Mouse (Mus musculus) CH12F3 (cell line): ENCODE results near the gene Adamts17.

Source experiments
- in situ Hi-C: fragments of 300-500 bp; cut with MboI; formaldehyde crosslinking; loops from 2 replicates; pipeline ENCODE4 v1.14.3; 2020; ENCODE audit warnings: low sequenced_read_pairs

Adamts17 gene

DNA sequence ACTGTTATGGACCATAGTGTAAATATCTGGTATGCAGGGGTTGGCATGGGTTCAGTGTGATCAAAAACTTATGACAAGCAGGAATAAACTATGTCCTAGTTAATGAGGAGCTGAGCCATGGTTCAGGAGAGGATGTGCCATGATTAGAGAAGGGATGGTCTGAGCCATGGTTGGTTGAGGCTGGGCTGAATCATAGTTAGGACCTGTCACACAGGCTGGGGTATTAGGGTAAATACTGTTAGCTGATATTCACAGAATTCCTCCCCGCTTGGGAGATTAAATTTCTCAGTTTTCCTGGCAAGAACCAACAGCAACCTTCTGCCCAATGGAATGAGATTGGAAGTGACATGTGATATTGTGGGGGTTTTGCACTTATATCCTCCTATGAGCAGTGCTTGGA is 84.6 kb downstream of the Adamts17 start:
- in situ Hi-C loops, result no loop called here

DNA sequence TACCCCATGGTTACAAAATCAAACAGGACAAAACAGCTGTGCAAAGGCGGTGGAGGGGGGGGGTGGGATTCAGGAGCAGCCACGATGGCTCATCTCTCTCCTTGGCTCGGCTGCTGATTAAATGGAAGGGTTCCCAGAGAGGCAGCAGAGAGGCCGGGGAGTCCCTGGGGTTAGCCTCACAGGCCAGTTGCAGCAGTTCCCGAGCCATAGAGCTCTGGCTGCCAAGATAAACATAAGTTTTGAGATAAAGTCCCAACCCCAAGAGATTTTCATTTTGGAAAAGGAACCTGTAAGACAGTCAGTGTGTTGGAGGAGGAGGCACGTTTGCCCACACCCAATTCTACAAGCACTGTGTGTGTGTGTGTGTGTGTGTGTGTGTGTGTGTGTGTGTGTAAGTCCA is 89.7 kb downstream of the Adamts17 start:
- in situ Hi-C loops, result no loop called here

DNA sequence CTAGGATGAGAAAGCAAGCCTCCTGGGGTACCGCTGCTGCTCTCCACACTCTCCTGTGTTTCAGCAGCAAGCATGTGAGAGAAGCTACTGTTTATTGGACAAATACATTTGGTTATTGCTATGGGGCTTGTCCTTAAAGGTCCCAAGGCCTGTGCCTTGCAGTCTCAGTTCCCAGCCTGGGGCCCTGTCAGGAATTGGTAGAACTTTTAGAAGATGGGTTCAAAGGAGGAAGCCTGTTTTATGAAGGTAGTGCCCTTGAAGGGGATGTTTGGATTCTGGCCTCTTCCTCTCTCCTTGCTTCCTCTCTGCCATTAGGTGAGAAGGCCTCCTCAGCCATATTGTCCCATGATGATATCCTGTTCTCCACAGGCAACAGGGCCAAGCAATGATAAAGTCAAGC is 91.8 kb downstream of the Adamts17 start:
- in situ Hi-C loops, result no loop called here

DNA sequence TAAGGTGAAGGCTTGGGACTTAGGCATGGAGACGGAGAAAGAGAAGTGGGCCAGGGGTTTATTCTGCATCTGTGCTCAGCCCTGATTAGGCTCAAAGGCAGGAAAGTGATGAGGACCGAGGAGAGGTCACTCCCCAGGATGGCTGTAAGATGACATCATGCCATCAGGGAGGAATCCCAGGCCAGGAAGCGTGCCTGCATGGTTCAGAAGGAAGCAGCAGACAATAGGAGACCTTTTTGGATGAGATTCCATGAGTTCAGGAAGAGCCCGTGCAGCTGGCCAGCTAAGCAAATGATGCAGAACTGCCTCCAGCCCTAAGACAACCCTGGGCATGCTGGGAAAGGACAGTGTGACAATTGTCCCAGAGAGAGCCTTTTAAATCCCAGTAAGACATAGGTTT is 93.7 kb downstream of the Adamts17 start:
- in situ Hi-C loops, result no loop called here

DNA sequence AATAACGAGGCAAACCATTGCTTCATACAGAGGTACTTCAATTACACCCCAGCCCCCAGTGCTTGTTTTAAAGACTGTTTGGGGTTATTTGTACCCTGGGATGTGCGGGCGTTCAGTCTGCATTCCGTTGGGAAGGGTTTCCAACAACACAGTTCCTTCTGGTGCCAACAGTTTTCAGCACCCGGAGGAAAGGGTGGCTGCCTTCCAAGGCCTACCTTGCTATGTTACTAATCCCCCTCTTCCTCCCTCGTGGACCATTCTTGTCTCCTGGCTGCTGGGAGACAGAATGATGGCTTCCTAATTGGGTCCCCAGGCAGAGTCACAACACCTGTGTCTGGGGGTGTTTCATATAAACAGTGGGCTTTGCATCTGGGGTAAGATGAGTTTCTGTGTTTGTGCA is 94.5 kb downstream of the Adamts17 start:
- in situ Hi-C loops, result no loop called here

DNA sequence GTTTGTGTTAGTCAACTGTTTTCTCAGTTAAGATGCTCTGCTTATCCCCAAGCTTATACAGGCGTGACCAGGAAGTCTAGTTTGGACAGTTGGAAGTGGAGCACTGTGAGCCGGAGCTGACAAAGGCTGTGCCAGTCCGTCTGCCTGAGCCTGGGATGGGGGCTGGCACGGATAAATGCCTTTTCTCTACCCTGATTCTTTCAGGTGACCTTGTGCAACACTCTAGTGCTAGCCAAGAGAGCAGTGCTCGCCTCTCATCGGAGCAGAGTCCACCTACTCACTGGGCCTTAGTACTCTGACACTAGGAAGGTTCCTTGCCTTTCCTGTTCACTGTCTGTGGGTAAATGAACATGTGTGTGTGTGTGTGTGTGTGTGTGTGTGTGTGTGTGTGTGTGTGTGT is 95.5 kb downstream of the Adamts17 start:
- in situ Hi-C loops, result no loop called here

DNA sequence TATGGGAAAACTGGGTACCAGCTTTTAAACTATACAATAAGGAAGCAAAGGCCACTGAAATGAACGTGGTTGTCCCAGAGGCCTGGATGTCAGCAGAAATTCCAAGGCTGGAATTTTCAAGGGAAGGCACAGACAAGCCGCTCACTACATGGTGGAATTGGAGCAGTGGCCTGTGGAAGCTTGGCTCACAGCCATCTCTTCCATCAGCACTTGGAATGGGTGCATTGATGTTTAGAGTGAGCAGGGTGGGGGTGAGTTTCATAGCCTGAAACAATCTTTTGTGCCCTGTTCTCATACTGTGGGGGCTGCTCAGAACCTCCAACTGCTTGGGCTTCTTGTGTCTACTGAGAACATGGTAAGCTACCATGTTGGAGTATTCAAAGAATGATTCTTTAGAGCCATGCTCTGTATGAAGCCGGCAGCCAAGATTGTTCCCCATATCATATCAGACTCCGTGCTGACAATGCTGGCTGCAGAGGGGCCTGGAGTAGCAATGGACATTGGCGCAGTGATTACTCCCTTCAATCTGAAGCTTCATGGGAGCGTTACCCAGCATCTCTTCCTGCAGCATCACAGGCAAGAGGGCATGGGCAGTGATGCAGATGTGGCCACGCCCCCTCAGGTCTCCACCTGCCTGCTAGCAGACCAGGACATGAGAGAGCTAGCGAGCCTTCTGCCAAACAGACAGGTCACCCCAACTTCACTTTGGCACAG is 96.7 kb downstream of the Adamts17 start:
- in situ Hi-C loops, result no loop called here

DNA sequence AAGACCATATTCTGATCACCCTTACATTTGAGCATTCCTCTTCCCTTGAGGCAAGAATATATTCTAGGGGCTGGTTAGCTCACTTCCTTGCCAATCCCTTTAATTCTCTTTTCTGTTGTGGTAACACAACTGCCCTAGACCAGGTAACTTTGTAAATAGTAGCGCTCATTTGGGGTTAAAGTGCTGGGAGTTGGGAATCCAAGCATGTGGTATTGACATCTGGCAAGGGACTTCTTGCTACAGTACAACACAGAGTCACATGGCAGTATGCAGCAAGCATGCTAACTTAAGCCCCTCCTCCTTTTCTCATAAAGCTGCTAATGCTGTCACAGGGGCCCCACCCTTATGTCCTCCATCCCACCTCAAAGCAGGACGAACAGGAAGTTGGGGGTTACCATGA is 97.4 kb downstream of the Adamts17 start:
- in situ Hi-C loops, result no loop called here

DNA sequence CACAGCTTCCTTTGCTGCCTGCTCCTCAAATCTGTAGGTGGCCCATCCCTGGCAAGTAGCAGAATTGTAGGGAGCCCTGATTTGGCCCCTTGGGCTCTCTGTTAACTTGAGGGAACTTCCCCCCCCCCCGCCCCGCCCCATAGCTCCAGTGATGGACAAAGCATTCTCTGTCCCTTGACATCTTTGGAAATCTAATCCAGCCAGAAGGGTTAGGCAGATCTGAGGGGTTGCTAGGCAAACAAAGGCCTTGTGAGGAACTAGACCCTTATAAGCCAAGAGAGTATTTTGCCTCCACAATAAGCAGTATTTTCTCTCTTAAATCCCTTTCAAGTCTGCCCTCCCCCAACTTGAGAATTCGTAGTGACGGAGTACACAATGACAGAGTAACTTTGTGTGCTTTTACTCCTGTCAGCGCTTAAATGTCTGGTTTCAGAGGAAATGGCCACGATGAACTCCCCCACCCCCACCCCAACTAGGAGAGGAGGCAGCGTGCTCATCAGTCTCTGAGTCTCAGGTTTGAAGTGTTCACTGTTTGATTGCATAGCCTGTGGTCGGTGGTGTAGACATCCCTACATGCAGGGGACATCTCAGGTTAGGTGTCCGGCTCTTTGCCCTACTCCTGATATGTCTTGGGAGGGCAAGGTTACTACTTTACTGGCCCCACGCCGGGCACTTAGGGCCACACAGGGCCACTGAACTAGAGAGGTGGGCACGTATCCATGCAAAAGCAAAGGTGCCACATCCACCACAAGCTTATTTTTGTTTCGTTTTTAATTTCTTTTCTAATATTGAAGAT is 99.7 kb downstream of the Adamts17 start:
- in situ Hi-C loops, result no loop called here

DNA sequence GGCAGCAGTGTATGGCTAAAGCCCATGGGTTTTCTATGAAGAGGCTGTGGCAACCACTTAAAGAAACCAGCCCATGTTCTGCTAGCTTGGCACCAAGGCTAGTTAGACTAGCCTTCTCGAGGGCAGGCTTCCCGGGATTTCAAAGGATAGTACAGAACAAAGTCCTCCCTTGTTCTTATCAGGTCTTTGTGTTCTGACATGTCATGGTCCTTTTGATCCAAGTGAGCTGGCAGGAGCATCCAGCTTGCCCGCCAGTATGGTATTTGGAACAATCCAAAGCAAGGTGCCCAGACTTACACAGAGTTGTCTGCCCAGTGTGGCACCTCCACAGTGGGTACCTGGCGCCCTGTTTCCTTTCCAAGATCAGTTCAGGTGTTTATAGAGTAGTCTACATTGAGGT is 101.2 kb downstream of the Adamts17 start:
- in situ Hi-C loops, result no loop called here

DNA sequence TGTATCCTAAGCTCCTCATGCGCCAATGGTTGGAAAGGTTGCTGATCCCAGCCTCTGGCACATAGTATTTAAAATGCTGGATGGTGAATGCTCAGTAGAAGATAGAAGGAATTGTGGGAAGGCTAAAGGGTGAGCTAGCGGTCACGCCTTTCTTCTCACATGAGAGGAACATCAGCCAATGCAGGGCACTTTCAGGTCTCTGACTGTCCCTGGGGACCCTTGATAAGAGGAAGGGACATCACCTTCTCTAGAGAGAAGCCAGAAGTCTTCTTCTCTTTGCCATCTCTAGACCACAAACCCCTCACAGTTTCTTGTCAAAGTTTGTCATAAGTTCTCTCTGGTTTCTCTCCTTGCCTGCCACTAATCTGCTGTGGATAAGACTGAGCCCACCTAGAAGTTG is 109.5 kb downstream of the Adamts17 start:
- in situ Hi-C loops, result no loop called here

DNA sequence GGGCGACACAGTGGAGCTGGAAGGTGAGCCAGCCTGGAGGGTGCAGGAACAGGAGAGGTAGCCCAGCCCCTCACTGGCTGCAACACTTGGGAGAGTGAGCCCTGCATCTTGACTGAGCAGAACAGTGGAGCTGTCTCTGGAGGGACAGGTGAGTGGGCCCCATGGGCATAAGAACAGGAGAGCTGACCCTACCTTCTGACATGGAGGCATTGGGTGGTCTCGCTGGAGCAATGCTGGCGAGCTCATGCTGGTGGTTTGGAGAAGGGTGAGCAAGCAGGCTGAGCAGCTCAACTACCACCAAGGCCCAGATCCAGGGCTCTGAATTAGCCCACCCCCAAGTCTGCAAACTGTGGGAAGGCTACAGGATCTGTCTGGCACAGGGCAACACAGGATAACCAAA is 113.4 kb downstream of the Adamts17 start:
- in situ Hi-C loops, result no loop called here

DNA sequence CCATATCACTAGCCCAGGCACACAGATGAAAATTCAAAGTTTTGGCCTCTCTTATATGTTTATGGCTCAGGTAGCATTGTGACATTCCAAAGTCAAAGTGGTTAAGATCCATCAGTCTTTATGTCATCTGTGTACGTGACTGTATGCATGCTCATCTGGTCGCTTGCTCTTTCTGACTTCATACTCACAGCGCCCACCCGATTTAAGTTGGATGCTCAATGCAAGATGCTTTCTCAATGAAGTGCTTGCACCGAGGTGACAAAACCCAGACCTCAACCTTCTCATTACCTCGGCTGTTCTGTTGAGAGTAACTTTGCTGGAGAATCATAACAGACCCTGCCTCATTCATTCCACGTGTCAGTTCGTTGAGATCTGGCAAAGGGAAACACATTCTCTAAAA is 114.5 kb downstream of the Adamts17 start:
- in situ Hi-C loops, result no loop called here

DNA sequence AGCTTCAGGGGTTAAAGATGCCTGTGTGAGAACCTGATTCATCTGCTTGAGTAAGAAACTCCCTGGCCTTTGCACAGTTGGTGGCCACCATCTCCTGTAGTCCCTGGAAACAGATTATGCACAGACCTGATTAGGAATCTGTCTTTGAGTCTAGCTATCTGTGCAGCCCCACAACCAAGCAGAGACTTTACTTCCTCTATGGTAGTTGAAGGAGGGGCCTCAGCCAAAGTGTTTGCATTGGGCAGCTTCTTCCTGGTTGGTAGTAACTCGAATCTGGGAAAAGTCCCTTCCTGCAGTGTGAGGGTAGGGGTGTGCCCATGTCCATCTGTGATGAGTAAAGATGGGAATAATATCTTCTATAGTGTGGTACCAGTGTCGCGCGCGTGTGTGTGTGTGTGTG is 115.2 kb downstream of the Adamts17 start:
- in situ Hi-C loops, result no loop called here

DNA sequence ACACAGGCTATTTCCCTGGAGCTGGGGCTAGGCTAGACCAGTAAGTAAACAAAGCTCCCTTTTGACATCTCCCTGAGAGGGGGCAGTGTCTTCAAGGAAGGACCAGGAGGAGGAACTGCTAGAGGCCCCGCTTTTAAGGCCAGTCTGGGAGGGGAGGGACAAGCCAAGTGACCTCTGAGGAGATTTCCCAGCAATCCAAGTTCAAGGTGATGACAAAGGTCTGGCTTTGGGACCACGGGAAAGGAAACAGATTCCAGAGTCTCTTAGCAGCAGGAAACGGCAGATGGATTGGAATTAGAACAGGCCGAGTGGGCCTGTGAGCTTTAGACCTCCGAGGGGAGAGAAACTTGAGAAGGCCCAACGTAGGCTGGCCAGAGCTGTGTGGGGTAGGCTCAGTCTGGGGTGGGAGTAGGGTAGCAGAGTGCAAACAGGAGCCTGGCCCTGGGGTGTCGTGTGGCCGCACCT is 116.0 kb downstream of the Adamts17 start:
- in situ Hi-C loops, result no loop called here

DNA sequence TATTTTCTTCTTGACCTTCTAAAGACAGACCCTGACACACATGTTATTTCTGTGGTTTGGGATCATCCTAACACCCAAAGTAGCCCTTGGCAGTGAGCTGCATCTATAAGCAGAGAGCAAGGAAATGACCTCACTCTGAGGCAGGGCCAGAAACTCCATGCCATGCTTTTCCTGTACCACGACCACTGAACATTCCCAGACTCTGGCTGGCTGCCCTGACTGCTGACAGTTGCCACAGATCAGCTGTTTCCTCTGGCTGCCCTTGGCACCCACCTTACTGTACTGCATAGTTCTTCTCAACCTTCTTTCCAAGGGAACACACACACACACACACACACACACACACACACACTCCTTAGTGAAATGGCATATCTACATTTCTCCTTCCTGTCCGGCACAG is 116.4 kb downstream of the Adamts17 start:
- in situ Hi-C loops, result no loop called here

DNA sequence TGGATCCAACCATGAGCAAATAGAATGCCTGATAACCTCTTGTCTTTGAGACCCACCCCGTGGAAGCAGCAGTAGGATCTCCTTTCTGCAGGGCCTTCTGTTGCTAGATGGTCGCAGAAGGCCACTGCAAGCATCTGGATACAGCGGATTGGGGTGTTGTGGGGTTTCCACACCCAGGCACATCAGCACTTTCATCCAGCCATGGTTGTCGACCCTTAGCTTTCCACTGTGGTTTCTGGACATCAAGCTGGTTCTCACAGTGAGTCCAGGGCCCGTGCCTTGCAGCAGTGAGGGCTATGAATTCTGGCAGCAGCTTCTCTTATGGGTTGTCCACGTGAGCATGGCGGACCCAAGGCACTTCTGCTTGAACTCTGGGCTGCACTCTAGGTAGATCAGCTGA is 118.2 kb downstream of the Adamts17 start:
- in situ Hi-C loops, result no loop called here

DNA sequence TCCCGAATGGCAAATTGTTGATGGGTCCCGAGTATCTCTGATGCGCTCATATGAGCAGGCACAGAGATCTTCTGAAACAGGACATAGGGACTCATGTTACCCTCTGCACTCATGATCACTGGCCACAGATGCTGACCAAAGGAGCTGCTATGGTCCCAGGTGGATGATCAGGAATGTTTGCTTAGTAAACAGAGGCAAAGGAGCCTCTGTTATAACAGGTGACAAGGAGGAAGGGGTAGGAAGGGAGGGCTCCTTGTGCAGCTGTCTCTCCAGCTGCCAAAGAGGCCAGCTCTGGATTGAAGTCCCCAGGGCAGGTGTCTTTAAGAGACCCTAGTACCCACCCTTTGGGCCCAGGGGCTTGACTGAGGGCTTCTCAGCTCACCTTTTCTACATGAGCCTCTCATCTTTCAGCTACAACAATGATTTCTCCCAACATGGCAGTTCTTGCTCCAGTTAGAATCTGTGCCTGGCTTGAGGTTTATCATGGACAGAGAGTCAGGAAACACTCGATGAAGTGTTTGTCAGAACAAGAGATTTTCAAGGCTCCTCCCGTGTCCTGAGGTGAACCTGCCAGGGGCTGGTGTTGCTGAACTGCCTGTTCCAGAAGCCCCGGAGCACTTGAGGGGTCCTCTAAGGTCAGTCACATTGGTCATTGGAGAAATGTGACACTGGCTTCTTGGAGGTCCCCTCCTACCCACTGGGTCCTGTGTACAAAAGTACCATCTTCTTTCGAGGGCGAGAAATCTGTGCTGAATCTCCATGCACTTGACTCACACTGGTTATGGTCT is 120.9 kb downstream of the Adamts17 start:
- in situ Hi-C loops, result no loop called here

DNA sequence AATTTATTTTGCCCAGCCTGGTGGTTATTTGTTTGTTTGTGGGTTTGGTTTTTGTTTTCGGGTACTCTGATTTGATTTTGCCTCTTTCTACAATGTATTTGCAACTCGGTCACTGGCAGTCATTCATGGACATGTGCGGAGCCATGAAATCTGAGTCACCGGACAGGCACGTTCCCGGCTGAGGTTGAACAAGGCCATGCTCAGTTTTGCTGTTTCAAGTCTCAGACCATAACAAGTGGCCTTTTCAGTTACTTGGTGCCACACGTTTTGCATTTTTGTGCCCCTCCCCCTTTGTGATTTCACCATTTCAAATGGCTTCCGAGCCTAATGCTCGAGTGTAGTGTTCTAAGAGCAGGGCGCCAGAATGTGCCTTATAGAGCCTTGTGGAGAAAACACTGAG is 123.2 kb downstream of the Adamts17 start:
- in situ Hi-C loops, result no loop called here

DNA sequence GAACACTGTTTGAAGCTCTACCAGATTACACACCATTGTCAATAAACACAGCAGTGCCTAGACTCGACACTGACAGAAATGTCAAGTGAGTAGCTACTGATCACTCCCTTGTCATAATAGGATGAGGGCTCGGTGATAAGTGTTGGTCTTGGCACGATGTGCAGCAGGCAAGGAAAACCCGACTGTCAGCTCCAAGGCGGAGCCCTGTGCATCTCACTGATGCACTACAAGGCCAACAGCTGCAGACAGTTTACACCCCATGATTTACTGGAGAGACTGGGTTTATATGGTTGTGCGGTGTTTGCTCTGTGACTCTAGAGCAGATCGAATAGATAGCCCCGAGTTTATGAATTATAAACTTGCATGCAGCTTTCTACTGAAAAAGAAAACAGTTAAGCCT is 124.0 kb downstream of the Adamts17 start:
- in situ Hi-C loops, result no loop called here

DNA sequence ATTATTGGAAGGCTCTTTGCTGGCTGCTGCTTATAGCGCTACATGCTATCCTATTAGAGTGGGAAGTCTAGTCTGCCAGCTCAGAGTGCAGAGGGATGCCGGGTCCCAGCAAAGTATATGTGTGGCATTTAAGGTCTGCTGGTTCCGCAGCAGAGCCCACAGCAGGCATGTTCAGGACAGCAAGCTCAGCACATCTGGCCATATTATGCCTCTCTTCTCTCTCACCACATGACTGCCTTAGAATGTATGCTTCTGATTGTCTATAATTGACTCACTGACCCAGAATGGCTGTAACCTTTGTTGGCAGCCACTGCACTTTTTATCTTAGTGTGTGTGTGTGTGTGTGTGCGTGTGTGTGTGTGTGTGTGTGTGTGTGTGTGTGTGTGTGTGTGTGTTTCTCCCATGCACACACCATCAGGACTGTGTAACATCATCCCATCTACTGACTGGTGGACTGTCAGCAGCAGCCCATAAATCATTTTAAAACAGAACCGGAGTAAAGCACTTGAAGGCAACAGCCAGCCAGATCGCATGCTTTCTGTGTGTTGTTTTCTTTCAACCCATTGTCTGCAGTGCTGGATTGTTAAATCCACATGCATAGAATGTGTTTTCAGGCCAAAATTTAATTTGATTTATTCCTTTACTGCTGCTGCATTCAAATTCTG is 127.1 kb downstream of the Adamts17 start:
- in situ Hi-C loops, result no loop called here
